Comparison of ENCODE assay signal across 9 mouse cellular contexts in the genomic region with DNA sequence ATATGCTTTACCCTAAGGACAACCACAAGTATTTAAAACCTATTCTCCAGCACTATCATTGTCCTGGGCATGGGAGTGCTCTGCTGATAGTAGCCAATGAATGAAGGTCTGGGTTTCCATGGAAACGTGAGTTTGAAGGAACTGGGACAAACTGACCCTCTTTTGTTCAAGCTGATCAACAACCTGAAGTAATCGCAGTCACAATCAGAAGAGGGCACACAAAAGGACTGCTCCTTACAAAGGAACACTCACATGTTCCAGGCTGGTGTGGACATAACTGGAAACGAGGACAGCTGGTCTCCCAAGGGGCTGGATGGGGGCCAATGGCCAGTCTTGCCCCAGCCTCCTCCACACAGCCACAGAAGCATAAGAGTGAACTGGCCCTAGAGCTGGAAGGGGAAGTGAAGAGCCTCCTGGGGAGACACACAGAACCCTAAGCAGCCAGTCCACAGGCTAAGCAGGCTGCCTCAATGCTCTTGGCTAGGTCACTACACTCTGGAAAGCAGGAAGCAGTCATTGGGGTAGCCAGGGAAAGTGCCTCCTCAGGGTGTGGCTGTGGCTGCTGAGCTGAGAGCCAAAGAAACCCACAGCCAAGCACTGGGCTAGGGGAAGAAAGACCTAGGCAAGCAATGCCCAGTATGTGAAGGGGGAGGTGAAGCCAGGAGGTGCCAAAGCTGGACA. TPM values are rescaled to one million over a fixed set of nuclear protein-coding genes. Genes with fewer than 3 reads are reported as not detected.
DNase-seq lines count a peak whose midpoint lies in the region; ATAC-seq and TF ChIP-seq lines count a peak whose summit lies in the region.
"Had no signal": no experiment of that assay in that cellular context is flagged by ENCODE, and none has a peak within 500 bp of the region (broad histone marks: within the 10 kb centered on the region; RNA-seq: fewer than 3 reads in every experiment).

No protein-coding gene starts in this region.

- ATAC-seq in forebrain, embryonic 12.5 days (ENCODE audit: low FRiP score): peak; percentile 71
- ATAC-seq in CD4-positive, CD25-positive, alpha-beta regulatory T cell, adult 4 months: no peak

- peak; percentile 87 for DNase-seq in Muller cell, postnatal 12 days (ENCODE audit: inconsistent ontology term)
- DNase-seq in heart, postnatal 10 days: peak; percentile 47 to 52
- DNase-seq in layer of hippocampus, postnatal 10 days (ENCODE audit: low spot score in 2 of 2): peak; percentile 23 to 25
- DNase-seq in neural tube, embryonic 10.5 days (ENCODE audit: extremely low spot score, low spot score): peak; percentile 38
- DNase-seq in thymus, postnatal 10 days (ENCODE audit: low spot score in 2 of 2): no peak

- no peak overlapping the region for H3K9ac ChIP-seq in forebrain, embryonic 12.5 days
- H3K9ac ChIP-seq: liver, embryonic 14.5 days had no signal

- 6% methylated on average over 3 of the region's 3 CpGs for WGBS in forebrain, embryonic 12.5 days

- peak overlapping the region; percentile 62 for H3K27ac ChIP-seq in bone marrow macrophage, adult 2 months (ENCODE audit: insufficient read depth, low read depth, low read length)
- H3K27ac ChIP-seq in forebrain, embryonic 12.5 days: peak overlapping the region; percentile 25
- H3K27ac ChIP-seq: liver, embryonic 14.5 days had no signal

- no peak for TF ChIP-seq POLR2A in bone marrow macrophage, adult 2 months (IDR thresholded peaks at IDR 0.05; ENCODE audit: borderline replicate concordance, low read depth, low read length)

- no peaks in the 10 kb centered on the region for H3K36me3 ChIP-seq in forebrain, embryonic 12.5 days (replicated peaks)

- H3K9me3 ChIP-seq in forebrain, embryonic 12.5 days: 0 out of 2 replicates have a peak, but pooled peaks cover 3% of the 10 kb centered on the region

- no peak overlapping the region for H3K4me3 ChIP-seq in bone marrow macrophage, adult 2 months (ENCODE audit: insufficient read depth, low read length)
- H3K4me3 ChIP-seq in forebrain, embryonic 12.5 days (replicated peaks): no peak overlapping the region

- intact Hi-C loops in heart, postnatal 10 days (cut with DNase I): no loop called here

- TF ChIP-seq CTCF in bone marrow macrophage, adult 2 months (IDR thresholded peaks at IDR 0.05; ENCODE audit: low read depth, low read length): no peak

- H3K27me3 ChIP-seq in forebrain, embryonic 12.5 days: no peaks in the 10 kb centered on the region

- H3K4me2 ChIP-seq in forebrain, embryonic 12.5 days: no peak overlapping the region

- peaks cover 23% of the 10 kb centered on the region for H3K4me1 ChIP-seq in bone marrow macrophage, adult 2 months (ENCODE audit: control insufficient read depth, insufficient read depth, low read length)
- peaks cover 16% of the 10 kb centered on the region for H3K4me1 ChIP-seq in forebrain, embryonic 12.5 days

RNA-seq across cellular contexts. Expression of gene Fam189a2, which starts 14.0 kb away (rescaled TPM):
- not detected in 2 replicates for polyA plus RNA-seq in bone marrow macrophage, adult 2 months (2012; ENCODE audit: insufficient read depth, insufficient read length, missing spikeins)
- polyA plus RNA-seq in forebrain, embryonic 12.5 days (2016; fragmentation: Nextera tagmentation; extraction: Ambion mirVana): 0.47 and 0.63 TPM in 2 replicates
- 10 to 100 TPM; 66.0 to 76.8 TPM for total RNA-seq in heart, postnatal 10 days (2021)
- 10 to 100 TPM; 12.9 to 14.6 TPM for total RNA-seq in layer of hippocampus, postnatal 10 days (2021)
- polyA plus RNA-seq in CD4-positive, CD25-positive, alpha-beta regulatory T cell, adult 4 months (2017; shearing (Covaris generic)): not detected

Comparison
In these comparisons a context has a peak if more than half of its experiments do, and no peak if none do; other contexts are left out.
1. DNase-seq: peak in Muller cell, postnatal 12 days (single experiment), heart, postnatal 10 days (2 of 2), layer of hippocampus, postnatal 10 days (2 of 2) and neural tube, embryonic 10.5 days (single experiment); none in thymus, postnatal 10 days (0 of 2).